Mouse (Mus musculus) cerebellum, adult 11 months (tissue): Measurements from ENCODE around the gene Rab7.
"Not testable (repeated sequence)": the region's sequence is repeated elsewhere in the genome, so short reads cannot be mapped to it uniquely, and the experiment has no call there.

Experiments
- DNase-seq: peaks from one replicate; pipeline ENCODE4 v3.0.0; 2022

Gene Rab7

GRCm38 (mm10) chr6:87996606-87997005 is 48.5 kb downstream of the Rab7 start:
- no peak for DNase-seq

- no peak for DNase-seq
Measured at GRCm38 (mm10) chr6:87995519-87995918, 49.6 kb downstream of the Rab7 start.

- DNase-seq, result no peak
Measured at GRCm38 (mm10) chr6:87993790-87994571, 51.1 kb downstream of the Rab7 start.

- no peak for DNase-seq
Measured at GRCm38 (mm10) chr6:87992733-87993132, 52.3 kb downstream of the Rab7 start.

- DNase-seq, result no peak
Measured at GRCm38 (mm10) chr6:87991886-87992285, 53.2 kb downstream of the Rab7 start.

GRCm38 (mm10) chr6:87991216-87991615 is 53.9 kb downstream of the Rab7 start:
- no peak for DNase-seq

GRCm38 (mm10) chr6:87982506-87982905 is 62.6 kb downstream of the Rab7 start:
- DNase-seq, result no peak

- peak; percentile 67 for DNase-seq
Measured at GRCm38 (mm10) chr6:87981547-87982256, 63.4 kb downstream of the Rab7 start, which contains the start of gene H1fx. Gene H1fx, minus strand, starts transcription at chr6:87981637.

- no peak for DNase-seq
Measured at GRCm38 (mm10) chr6:87981030-87981485, 64.0 kb downstream of the Rab7 start.

GRCm38 (mm10) chr6:87980374-87981029 is 64.6 kb downstream of the Rab7 start:
- DNase-seq, result peak; percentile 77

- DNase-seq, result no peak
Measured at GRCm38 (mm10) chr6:87979728-87980127, 65.3 kb downstream of the Rab7 start.

- DNase-seq, result no peak
Measured at GRCm38 (mm10) chr6:87970041-87970440, 75.0 kb downstream of the Rab7 start.

GRCm38 (mm10) chr6:87962457-87962856 is 82.6 kb downstream of the Rab7 start:
- DNase-seq, result not testable (repeated sequence)
